Mouse (Mus musculus): ENCODE measurements around the gene Tmem52b.
"Not testable (repeated sequence)": the region's sequence is repeated elsewhere in the genome, so short reads cannot be mapped to it uniquely, and the experiment has no call there.

Gene Tmem52b

GRCm38 (mm10) chr6:129512367-129512766 lies at the start of gene Tmem52b:
Tmem52b (plus strand) TSS chr6:129512555.
- DNase-seq (ENCODE audit: low spot score): no peak

- no peak for DNase-seq (ENCODE audit: low spot score)
Observed at GRCm38 (mm10) chr6:129471386-129471785, 41.0 kb upstream of the Tmem52b start.

DNA sequence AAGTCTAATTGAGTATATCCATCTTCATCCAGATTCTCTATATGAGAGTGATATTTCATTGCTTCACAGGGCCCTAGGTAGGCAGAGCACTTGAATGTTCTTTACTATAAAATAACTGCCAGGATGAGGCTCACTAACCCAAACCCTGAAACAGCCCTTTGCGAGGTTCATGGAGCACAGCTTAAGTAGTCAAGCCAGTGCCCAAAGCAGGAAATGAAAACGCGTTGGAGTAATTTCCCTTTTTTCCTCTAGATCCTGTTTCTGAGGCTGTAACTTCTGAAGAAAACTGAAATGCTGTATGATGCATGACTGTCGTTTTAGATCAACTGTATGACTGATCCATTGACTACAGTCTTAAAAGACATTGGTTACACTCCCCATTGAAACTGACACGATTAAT lies 39.7 kb upstream of the Tmem52b start:
- no peak for DNase-seq (ENCODE audit: low spot score)

DNA sequence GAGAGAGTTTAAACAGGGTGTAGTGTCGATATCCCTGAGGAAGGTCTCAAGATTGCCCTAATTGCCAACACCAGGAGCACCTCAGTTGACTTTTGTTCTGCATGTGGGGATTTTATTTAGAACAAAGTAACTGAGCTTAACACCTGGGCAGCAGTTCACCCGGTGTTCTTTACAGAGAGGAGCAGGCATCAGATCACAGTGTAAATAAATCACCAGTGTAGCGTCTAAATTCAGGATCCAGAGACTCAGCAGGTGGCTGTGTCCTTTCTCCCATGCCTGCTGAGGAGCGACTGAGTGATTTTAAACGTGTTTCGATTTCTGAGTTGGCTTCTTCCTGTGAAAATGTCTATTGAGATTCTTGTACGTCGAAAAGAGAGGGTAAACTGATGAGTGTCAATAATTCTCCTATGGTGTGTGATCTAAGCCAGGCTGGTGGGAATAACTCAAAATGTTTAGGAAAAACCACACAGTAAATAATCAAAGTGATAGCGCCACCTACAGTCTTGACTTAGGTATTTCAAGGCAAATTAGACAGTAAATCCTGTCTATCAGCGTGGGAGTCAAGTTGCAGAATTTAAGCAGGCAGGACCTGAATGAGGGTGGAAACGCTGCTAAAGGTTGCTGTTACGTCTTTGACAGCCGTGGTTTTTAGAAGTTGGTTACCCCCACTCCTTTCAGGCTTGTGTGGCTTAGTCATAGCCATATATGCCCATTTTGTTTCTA lies 35.8 kb upstream of the Tmem52b start:
- DNase-seq (ENCODE audit: low spot score): no peak

DNA sequence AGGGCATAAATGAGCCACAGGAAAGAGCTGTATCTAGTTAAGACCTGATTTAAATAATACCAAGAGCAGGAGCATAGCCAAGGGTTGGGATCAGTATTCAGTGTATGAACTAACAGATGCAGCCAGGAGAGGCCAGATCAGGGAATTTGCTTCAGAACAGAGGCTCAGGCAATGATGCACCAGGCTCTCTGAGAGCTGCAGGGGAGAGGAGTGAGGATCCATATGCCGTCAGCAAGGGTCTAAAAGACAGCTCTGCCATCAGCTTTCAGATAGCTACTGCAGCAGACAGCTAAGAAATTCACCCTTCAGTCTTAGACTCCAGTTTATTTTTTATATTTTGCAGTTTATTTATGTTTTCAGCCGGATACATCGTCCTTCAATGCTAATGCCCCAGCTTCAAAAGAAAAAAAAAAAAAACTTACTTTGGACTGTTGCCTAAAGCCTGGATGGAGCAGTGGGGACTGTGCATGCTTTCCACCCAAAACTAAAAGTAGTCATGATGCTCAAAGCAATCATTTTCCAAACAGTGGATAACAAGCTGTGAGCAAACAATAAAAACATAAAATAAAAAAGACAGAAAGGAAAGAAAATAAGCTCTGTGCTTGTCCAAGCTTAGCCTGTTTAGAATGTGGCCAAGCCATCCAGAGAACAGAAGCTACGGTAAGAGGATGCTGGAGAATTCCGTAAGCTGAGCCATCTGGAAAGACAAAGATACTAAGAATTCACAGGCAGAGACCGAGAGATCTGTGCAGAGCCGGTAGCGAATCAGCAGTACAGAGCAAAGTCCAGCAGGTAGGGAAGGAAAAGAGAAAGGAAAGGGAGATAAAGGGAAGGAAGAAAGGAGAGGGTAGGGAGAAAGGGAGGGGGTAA lies 32.0 kb upstream of the Tmem52b start:
- no peak for DNase-seq (ENCODE audit: low spot score)

GRCm38 (mm10) chr6:129494924-129495323 lies 17.4 kb upstream of the Tmem52b start:
- DNase-seq (ENCODE audit: low spot score): no peak

DNA sequence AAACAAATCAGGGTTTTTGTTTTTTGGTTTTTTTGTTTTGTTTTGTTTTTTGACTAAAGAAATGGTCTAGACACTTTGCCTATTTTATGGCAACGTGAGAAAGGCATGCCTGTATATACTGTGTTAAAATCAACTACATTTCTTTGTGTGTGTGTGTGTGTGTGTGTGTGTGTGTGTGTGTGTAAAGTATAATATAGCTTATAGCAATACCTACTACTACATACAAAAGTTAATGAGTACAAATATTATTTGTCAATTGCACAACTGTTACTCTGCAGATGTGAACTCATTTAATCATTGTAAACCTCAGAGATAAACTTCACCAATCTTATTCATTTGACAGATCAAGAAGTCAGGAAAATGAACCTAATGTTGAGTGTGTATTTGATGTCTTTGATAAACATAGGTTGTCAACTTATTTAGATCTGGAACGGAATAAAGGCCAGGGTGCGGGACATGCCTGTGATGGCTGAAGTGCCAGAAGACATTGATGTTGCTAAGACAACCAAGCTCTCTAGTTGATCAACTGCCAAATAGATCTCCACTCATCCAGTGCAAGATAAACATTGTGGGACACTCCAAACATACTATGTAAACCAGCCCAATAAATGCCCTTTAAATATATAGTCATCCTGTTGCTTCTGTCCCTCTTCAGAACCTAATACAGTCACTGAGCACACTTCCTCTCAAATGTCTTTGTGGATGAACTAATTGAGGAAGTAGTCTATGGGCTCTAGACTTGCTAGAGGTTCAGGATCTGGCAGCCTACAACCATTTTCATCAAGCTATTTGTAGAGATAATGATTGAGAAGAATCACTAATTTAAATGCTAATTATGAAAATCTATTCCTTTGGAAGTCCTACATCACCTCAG lies 14.8 kb upstream of the Tmem52b start:
- DNase-seq (ENCODE audit: low spot score): no peak

DNA sequence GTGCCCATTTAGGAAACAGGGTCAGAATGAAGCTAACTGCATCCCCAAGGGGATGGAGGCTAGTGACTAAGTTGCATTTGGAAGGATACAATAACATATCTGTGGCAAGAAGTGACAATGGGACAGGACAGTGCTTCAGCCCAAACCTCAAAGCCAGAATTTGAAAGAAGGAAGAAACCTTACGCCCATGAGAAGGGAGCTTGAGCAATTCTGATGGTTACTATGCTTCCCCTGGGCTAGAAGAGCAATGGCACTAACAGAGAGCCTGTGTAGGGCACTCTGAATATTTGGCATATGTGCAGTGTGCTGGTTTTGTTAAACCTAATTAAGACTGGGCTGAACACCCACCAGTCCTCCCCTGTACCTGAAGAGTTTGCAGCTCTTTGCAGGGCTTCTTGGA lies 12.8 kb upstream of the Tmem52b start:
- DNase-seq (ENCODE audit: low spot score): not testable (repeated sequence)

DNA sequence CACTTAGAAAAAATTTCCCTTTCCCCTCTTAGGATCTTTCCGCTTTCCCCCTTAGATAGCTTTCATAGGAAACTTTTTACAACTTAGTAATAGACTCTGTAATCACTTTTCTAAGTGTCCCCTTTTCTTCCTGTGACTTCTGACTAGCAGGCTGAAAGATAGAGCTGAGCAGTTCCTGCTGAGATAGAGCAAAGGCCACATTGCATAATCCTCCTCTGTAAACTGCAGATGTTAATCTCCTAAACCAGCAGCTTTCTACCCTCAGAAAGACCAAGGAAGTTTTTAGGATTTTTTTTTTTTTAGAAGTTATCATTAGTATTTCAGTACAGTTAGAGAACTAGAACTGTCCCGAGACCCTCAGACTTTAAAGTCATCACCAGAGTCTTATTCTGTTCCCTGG lies 8.9 kb upstream of the Tmem52b start:
- DNase-seq (ENCODE audit: low spot score): no peak

DNA sequence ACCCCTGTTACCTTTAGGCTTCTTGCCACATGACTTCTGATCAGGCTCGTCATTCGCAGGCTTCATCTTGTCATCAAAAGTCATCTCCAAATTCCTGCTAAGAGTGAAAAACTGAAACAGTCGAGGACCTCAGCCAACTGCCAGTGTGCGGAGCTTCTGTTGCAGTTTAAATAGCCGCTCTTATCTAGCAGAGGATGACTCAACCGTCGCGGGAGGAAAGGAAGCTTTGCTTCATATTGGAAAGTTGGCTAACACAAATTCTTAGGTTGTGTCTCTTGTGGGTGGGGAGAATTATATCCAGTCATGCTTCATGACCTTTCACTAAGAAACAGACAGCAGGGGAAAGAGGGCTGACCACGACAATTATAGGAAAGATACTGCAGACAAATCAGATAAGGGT lies 5.3 kb upstream of the Tmem52b start, which contains the start of gene Olr1:
Olr1 (minus strand) TSS at position 142 of the 400 bp plus-strand sequence.
- no peak for DNase-seq (ENCODE audit: low spot score)

- DNase-seq (ENCODE audit: low spot score): no peak
Observed at GRCm38 (mm10) chr6:129510120-129510911, 2.0 kb upstream of the Tmem52b start.

DNA sequence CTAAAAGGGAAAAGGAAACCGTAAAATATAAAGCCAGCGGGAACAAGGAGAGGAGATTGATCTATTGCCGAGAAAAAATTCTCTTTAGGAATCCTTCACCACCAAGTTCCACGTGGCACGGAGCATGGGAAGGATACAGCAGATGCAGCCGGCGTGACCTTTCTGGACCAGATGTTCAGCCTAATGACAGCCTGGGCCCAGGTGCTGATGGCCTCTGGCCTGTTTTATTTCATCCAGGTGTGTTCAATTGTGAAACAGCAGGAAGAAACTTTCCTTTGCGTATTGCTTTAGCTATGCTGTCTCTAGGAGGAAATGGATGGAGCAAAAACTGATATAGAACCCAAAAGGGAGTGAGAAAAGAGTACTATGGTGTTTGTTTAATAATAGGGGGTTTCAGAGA lies 513 bp downstream of the Tmem52b start:
- DNase-seq (ENCODE audit: low spot score): no peak

- DNase-seq (ENCODE audit: low spot score): no peak
Observed at GRCm38 (mm10) chr6:129513409-129513808, 1.1 kb downstream of the Tmem52b start.

GRCm38 (mm10) chr6:129514376-129514775 lies 2.0 kb downstream of the Tmem52b start:
- DNase-seq (ENCODE audit: low spot score): no peak

DNA sequence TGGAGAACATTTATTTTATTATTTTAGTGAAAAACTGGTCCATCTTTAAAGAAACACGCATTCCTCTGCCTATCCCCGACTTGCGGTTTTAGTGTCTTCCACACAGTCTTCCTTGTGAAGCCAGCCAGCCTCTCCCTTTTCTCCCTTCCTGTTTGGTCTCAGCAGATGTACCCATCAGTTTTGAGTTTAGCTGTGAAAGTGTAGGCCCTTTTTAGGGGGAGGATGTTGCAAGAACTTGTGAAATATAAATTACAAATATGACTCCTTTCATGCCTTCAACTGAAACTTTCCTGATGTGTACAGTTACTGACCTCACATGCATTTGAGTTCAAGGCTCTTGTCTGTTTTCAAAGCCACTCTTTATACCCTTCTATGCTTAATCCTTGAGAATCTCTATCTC lies 2.7 kb downstream of the Tmem52b start:
- DNase-seq (ENCODE audit: low spot score): no peak

- no peak for DNase-seq (ENCODE audit: low spot score)
Observed at GRCm38 (mm10) chr6:129516388-129516787, 4.0 kb downstream of the Tmem52b start.

GRCm38 (mm10) chr6:129517752-129518408 lies 5.5 kb downstream of the Tmem52b start:
- peak; percentile 24 for DNase-seq (ENCODE audit: low spot score)

GRCm38 (mm10) chr6:129526069-129526468 lies 13.7 kb downstream of the Tmem52b start:
- no peak for DNase-seq (ENCODE audit: low spot score)

GRCm38 (mm10) chr6:129527416-129527815 lies 15.1 kb downstream of the Tmem52b start:
- no peak for DNase-seq (ENCODE audit: low spot score)

DNA sequence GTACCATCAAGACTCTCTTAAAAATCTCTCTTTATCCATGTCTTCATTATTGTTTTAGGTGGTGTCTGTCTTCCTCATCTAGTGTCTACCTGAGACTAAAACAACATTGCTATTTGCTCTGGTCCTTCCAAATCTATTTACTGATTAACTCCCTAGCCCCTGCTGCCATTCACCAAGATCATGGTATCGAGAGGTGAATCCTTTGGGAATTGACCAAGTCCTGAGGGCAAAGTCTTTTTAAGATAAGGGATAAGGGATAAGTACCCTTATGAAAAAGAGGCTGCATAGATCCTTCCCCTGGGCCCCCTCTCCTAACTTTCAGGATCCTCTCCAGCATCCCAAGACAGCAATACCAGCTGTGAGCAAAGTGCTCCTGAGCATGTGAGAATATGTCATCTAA lies 17.2 kb downstream of the Tmem52b start:
- no peak for DNase-seq (ENCODE audit: low spot score)

GRCm38 (mm10) chr6:129530261-129530660 lies 17.9 kb downstream of the Tmem52b start:
- no peak for DNase-seq (ENCODE audit: low spot score)

Data from urinary bladder, postnatal 14 days (tissue).